Mouse (Mus musculus) inflammation-experienced regulatory T-cells, adult 6 months (primary cell): ENCODE results near the gene Ppat. TPM values are rescaled to one million over a fixed set of nuclear protein-coding genes. Genes with fewer than 3 reads are reported as not detected.
"Not testable (repeated sequence)": the region's sequence is repeated elsewhere in the genome, so short reads cannot be mapped to it uniquely, and the experiment has no call there.

Experiments used
- ATAC-seq: one replicate; pipeline ENCODE4 v1.8.0; 2017
- polyA plus RNA-seq, 3 experiments: library from polyadenylated mRNA; unstranded; fragments of 100-300 nt; shearing (Covaris generic); gene quantifications; one replicate each; pipeline ENCODE4 v1.2.1; 2017

Gene Ppat
- polyA plus RNA-seq = 10 to 100 TPM; 24.3 to 31.7 (median 27.8) TPM

DNA sequence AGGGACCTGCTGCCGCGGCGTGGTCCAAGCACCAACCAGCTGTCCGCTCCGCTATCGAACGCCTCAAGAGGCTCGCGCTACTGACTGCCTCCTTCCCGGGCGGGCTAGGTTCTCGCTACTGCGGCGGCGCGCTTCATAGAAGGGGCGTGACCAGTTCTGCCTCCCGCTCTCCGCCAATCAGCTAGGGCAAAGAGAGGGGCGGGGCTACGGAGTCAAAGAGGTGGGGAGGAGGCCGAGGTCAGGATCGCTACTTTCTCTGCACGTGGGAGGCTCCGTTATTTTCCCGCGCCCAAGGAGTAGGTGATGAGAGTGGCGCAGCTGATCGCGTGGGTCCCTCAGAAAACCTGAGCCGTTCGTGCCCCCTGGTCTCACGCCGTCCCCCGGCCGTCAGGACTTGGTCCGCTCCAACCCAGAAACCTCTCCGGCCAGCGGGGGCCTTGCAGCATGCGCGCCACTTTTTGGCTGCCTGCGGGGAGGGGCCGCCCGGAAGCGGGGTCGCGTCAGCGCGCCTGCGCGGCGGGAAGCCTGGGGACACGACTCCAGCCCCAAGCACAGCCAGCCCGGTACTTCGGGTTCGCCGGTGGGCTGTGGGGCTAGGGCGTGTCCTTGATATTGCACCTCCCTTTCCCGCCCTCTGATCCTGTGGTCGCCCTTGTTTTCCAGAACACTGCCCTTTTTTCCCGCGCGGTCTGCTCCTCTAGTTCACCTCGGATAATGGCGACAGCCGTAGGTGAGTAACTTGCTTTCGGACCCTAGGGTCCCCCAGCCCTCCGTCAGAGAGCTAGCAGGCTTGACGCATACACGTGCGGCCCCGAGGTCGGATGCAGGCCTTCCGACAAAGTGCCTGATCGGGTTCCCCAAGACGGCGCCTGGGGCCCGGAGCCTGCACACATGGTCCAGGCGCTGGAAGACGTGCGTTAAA lies at the start of gene Ppat, which contains the start of gene Paics:
Gene Ppat, minus strand, starts transcription at position 473 of the 922 bp plus-strand sequence.
Gene Paics, plus strand, starts transcription at position 202 of the 922 bp plus-strand sequence.
- peak; percentile 88 for ATAC-seq

DNA sequence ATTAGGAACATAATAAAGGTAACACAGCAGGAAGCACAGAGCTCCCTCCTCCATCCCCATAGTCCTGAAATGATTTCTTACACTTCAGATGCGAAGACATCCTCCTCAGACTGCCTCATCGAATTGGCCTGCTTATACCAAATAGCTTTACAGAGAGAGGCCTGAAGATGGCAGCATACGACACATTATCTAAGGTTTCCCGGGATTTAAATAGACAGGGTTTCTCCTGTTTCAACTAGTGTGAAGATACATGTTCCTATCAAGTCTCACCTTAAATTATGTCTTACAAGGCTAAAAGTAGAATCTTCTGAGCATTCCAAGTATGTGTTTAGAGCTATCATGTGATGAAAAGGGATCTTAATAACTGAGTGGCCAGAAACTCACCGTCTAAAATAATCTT lies 47.0 kb upstream of the Ppat start:
- no peak for ATAC-seq

DNA sequence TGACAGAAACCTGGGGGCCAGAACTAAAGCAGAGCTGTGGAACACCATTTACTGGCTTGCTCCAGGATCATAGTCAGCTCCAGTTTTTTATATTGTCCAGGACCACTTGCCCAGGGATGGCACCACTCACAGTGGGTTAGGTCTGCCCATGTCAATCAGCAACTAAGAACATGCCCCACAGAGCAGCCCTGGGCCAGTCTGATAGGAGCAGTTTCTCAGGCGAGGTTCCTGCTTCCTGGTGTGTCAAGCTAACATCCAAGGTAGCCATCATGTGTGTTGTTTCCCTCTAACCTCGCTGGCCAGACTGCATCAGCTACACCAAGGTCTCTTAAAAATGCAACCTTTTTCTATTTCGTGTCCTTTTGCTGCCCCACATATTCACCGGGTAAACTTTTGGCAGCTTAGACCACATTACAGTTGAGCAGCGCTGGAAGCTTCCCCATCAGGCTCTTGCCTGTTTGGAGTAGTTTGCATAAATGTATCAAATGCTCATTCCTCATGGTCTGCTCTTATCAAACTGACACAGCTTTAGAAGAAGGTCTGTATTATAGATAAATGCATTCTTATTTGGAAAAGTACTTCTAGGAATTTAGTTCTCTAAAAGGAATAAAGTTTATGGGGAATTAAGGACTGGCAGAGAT lies 41.9 kb upstream of the Ppat start:
- no peak for ATAC-seq

DNA sequence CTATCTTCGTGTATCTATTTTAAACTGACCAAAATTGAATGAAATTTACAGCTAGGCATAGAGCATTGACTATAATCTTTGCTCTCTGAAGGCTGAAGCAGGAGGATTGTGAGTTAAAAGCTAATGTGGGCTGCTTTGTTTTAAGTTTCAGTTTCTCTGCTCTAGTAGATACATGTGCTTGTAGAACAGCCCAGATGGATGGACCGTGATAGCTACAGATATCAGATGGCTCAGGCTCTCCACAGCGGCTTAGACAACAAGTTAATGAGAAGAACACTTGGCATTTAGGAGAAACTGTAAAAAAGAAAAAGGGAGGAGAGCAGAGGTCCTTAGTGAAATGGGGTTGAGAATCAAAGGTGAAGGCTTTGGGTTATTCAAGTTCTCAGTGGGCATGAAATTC lies 39.4 kb upstream of the Ppat start:
- no peak for ATAC-seq

DNA sequence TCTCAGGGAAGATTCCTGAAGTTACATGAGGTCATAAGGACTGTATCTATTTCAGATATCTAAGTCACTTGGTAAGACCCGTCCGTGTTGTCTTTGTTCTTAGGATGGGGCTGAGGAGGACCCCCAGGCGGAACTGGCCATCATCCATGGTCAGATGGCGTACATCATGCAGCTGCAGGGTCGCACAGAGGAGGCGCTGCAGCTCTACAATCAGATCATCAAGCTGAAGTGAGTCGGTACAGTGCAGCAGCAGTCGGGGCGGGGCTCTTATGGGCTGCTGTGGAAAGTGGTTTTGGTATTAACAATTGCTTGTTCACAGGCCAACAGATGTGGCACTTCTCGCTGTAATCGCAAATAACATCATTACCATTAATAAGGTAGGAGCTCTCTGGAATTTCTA lies 32.6 kb upstream of the Ppat start:
- ATAC-seq = no peak

DNA sequence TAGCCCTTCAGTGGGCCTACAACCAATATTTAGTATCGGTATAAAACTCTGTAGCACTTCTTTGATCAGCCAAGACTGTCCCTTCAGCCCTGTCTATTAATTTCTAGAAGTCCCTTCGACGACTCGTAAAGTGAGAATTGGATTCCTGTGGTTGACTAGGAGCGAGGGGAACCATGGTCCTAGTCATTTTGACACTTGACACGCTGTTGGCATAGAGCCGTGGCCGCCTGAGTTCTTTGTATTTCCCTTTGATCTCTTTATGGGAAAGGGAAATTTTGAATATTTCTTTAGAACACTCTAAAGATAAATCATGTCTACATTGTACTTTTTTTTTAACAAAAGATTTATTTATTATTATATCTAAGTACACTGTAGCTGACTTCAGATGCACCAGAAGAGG lies 24.4 kb upstream of the Ppat start:
- ATAC-seq = no peak

DNA sequence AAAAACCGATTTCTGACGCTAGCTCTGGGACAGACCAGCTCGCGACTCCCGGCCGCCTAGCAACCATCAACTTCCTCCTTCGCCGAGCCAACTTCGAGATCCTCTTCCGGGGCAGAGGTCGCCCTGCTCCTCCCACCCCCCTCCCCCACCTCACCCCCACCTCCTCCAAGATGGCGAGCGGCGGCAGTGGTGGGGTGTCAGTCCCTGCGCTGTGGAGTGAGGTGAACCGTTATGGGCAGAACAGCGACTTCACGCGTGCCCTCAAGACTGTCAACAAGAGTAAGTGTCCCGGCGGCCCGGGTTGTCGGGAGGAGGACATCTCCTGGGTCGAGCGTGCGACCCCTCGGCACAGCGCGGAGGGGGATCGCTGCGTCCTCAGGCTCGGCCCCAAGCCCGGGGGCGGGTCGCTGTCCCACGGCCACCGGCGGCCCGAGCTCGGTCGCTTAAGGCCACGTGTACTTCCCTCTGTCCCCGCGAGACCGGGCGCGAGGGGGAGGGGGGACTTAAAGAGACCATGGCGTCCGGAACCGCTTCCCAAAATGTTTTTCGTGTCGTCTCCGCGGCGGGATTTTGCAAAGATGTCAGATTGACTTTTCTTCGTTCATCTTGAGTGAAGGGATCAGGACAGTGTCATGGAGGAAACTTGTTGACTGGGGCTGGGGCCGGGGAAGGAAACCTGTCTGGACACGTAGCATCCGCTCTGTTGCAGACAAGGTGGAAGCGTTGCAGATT lies 23.3 kb upstream of the Ppat start, which contains the start of gene Srp72:
Gene Srp72, plus strand, starts transcription at position 130 of the 732 bp plus-strand sequence.
- ATAC-seq = peak; percentile 89

DNA sequence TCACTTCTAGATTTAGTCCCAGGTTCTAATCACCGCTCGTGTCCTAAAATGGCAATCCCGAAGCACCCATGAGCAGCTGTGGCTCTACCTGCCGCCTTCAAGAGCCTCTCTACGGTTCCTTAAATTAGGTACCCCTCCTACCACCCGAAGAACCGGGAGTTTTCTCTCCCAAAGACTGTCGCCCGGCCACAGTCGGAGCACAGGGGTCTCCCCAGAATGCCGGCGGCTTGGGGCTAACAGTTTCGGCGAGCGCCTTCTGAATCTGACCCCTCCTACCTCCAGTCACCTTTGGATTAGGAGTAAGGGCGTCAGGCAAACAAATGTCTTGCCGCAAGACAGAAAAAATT lies 22.8 kb upstream of the Ppat start:
- ATAC-seq = peak; percentile 4

DNA sequence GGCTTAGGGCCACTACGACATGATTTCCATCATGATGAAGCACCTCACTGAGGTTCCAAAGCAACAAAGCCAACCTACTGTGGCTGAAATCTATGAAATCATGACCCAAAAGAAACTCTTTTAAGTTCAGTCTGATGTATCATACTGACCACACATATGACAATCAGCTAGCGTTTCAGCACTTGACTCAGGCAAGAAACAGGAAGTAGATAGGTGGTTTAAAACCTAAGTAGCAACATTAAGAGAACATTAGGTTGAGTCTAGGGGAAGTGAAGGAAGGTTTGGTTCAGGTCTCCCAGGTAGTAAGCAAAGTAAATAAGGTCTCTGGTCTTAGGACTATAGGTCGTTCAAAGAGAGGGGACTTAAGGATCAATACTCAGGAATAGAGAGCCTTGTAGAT lies 22.1 kb upstream of the Ppat start:
- ATAC-seq = no peak

DNA sequence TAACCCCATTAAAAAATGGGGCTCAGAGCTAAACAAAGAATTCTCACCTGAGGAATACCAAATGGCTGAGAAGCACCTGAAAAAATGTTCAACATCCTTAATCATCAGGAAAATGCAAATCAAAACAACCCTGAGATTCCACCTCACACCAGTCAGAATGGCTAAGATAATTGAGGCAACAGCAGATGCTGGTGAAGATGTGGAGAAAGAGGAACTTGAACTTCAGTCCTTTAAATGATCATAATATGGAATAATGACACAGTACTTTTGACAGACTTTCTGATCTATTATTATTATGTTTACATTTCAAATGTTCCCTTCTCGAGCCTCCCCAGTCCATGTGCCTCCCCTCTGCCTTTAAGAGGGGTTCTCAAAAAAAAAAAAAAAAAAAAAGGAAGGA lies 19.7 kb upstream of the Ppat start:
- ATAC-seq = not testable (repeated sequence)

DNA sequence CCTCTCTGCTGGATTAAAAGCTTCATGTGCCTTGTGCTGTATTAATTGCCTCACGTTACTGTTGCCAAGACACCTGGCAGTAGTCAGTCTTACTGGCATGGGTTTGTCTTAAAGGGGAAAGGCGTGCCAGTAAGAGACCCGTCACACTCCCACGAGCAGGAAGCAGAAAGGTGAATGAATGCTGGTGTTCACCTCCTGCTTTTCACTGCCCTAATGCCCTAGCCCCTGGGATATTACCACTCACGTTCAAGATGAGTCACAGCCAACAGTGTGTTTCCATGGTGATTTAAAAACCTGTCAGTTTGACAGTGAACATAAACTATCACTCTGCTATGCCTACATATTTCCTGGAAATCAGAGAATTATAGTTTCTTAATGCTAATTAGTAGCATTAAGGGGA lies 17.9 kb upstream of the Ppat start:
- no peak for ATAC-seq

DNA sequence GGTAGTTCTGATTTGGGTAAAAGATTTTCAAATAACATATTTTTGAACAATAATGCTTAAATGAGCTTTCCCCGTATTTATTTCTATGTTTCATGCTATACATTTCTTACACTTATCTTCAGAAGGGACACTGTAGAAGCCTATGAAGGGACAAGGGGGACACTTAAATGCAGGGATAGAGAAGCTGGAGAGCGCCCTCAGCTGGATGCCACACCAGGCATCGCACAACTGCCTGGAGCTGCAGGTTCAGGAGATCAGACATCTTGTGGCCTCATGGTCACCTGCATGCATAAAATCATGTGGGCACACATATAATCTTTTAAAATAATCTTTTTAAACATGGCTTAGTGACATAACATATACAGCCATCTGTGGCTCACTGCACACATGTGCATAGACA lies 13.3 kb upstream of the Ppat start:
- ATAC-seq = no peak

DNA sequence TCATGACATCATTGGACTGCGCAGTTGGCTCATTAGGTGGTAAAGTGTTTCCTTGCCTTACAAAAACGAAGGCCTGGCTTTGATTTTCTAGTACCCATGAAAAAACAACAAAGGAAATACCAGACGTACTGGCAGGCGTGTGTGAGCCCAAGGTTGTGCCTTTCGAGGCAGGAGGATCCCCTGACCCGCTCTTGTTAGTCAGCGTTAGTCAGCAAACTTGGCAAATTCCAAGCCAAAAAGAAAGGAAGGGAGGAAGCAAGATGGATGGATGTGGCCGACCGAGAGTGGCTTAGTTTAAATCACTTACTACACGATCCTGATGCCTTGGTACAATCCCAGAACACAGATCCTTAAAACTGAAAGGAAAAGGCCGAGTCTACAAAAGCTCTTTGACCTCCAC lies 11.2 kb upstream of the Ppat start:
- no peak for ATAC-seq

DNA sequence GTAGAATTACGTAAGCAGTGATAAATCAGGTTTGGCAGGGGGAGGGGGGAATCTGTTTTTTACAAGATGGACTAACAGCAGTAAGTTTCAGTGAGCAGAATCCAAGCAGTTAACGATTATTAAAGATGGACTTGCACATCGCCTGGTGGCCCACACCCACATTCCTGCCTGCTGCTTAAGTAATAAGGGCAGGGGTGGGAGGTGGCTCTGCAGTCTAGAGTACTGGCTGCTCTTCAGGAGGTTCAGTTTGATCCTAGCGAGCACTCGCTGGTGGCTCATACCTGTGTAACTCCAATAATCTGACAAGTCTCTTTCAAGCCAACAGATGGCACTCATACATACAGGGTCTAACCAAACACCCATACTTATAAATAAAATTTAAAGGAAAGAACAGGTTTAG lies 8.2 kb upstream of the Ppat start:
- ATAC-seq = no peak

DNA sequence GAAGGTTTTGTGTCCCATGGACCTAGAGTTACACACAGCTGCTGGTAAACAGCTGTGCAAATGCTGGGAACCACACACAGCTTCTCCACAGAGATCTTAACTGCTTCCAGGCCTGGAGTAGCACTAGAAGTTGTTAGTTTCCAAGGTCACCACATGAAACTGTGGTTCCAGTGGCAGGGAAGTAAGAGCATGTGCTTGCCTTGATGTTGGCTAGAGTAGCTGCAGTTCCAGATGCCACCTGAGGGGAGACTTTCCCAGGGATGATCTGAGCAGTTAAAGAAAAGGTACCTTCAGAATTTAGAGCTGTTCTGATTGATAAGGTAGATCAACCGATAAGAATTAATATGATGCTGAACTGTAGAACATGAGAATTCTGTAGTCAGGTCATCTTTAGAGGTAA lies 6.6 kb upstream of the Ppat start:
- ATAC-seq = peak; percentile 60

DNA sequence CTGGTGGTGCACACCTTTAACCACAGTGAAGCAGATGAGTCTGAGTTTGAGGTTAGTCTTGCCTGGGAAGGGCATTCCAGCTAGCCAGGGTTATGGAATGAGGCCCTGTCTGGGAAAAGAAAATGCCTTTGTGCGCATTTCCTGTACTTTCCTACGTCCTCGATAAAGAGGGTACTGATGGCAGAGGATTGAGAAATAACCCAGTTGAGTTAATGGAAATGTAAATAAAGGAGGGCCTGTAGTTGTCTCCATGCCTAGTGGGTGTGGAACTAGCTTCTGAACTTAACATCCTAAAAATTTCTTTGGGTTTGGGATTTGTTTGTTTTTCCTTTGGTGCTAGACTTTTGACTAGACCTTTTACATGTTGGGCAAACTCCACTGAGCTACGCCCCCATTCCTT lies 4.1 kb upstream of the Ppat start:
- no peak for ATAC-seq

DNA sequence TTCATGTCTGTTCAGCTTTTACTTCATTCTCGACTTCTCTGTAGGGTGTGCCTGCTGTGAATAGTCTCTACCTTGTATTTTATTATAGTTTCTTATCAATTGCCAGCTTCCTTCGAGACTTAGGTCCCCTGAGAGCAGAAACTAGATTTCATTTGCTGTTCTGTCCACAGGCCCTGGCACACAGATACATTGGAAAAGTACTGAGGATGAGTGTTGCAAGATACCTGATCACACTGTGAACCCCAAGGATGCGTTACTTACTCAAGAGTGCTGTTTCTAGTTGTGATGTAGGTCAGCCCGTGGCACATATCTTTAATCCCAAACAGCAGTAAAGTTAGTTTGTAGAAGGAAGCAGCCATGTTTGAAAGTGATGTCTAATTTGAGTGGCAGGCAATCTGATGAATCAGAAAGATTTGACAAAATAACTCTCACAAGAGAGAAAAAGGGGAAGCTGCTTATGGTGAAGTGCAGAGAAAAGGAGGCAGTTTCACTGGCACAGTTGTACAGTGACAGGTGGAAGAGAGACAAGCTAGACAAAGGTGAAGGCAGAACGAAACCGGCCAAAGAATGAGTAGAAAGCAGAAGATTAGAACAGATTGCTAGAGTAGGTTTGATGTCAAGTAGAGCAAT lies 3.0 kb upstream of the Ppat start:
- no peak for ATAC-seq

DNA sequence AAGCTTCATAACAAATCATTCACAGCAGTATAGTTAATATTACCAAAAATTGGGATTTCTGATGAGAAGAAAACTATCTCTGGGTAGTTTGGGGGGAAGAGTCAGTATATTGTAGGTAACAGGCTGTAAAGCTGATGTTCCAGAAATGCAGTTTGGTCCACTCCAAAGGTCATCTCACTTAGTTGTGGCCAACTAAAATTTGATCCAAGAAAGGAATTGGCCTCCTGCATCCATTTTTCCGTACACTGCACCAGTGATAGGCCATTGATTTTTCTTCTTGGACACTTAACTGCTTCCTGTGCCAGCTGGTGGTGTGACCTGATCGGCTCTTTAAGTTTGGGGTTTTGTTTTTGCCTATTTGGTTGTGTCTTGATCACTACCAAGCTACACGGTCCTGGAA lies 2.4 kb upstream of the Ppat start:
- ATAC-seq = no peak

DNA sequence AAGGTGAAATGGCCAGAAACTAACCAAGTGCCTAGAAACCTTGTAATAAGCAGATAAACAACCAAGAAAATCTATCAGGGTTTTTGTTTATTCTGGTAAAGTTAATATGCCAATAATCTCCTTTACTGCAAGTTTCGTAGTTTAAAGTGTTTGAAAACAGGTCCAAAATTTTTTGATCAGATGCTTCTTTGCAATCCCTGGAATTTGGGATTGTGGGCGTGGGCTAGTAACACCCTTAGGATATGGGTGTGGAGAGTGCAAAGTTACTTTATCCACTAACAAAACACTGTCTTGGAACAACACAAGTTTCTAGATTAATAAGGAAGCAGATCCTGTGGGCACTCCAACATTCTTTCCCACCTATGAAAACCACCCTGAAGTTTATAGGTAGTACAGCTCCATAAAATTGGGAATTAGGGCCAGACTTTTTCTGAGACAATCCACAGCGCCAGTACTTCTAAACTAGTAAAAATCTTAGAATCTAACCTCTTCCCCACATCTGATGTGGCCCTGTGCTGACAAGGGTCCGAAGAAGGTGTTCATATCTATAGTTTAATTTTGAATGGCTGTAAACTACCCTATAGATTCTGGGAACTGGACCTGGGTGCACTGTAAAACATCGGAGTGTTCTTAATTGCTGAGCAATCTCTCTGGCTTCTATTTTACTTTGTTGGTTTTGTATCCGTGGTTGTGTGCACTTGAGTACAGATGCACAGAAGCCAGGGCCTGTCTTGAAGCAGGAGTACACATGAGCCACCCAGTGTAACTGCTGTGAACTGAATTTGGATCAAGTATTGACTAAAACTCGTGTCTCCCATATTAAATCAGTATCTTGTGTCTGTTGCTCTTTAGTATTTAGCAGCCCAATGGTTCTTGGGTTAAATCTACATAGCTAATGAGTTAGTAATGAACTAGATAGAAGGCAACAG lies 998 bp upstream of the Ppat start:
- no peak for ATAC-seq

DNA sequence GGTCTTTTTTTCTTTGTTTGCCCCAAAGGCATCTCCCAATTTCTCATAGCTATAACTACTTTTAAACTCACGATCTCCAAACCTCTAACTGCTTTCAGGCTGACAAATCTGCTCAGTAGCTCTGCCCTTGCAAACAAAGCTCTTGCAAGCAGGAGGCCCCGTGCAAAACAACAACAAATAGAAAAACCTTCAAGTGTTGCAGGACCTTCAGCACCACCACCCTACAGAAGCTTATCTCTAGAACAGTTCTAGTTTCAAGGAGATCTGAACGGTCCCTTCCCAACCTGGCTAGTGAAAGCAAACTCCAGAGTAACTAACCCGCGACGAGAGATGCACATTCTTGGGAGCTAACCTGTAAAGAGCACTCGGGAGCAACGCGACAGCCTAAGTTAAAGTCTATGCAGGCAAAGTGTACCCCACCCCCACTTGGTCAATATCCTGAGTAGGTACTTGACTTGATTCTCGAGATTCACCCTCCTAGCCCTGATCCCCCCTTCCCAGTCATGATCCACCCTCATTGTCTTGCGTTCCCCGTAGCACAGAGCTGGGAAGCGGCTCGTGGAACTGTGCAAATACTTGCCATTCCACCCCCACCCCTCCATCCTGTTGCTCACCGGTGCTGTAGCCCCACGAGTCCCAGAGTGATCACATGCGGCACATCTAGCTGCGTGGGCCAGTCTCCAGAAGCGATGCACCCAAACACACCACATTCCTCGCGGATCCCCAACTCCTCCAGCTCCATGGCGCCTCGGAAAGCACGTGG lies 854 bp downstream of the Ppat start:
- ATAC-seq = peak; percentile 49

DNA sequence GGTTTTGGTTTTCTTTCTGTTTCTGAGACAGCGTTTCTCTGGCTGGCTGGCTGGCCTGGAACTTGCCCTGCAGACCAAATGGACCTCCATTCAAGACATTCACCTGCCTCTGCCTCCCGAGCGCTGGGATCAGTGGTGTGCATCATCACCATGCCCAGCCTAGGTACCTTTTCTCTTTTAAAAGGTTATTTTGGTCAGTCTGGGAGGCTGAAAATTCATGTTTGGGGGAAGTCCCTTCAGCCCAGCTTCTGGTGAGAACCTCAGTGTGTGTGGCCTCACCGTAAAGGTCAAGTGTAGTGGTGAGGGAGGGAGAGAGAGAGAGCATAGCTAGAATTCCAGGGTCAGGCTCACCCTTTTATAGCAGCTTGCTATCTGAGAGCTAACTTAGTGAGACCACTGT lies 3.6 kb downstream of the Ppat start:
- ATAC-seq = no peak
